Mouse (Mus musculus): ENCODE measurements at regions not wholly inside any gene's neighbourhood (a gene's known extent, or its start where the extent isn't known, plus 50 kb on each side); places are given as distances from the start of the nearest gene placed in this dataset.
"Not testable (repeated sequence)": the region's sequence is repeated elsewhere in the genome, so short reads cannot be mapped to it uniquely, and the experiment has no call there.

- ATAC-seq: no peak
These were observed 68.6 kb downstream of the Tomm20 start for GRCm38 (mm10) chr8:126877039-126877365.

DNA sequence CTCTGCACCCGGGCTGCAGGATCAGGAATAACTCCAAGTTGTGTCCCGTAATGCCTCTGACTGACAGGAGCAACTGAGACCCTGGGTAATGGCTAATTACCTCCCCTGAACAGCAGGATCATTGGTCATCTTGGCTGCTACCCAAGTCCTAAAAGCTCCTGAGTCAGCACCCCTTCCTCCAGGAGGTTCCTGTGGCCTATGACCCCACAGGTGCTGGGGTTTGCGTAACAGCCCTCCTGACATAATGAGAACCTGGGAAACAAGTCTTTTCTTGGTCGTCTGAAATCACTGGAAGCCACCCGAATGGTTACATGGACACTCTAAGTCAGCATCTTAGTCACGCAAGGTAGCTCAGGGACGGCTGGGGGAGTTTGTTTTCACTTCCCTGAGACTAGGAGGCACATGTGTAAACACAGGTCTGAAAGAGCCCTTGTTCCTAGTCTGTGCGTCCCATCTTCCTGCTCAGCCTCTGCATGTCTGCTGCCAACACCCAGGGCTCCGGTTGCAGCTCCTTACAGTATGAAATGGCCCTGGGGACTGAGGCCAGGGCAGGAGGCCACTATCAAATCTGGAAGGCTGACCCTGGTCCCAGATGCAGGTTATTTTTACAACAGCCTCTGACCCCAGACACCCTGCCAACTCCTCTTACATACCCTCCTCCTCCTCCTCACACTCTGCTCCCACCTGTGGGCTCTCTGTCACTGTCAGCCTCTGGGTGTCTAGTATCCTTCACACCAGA, 69.2 kb downstream of the Tomm20 start:
- ATAC-seq: no peak

- ATAC-seq: peak; percentile 74
These were observed 70.0 kb downstream of the Tomm20 start for GRCm38 (mm10) chr8:126875491-126876155.

DNA sequence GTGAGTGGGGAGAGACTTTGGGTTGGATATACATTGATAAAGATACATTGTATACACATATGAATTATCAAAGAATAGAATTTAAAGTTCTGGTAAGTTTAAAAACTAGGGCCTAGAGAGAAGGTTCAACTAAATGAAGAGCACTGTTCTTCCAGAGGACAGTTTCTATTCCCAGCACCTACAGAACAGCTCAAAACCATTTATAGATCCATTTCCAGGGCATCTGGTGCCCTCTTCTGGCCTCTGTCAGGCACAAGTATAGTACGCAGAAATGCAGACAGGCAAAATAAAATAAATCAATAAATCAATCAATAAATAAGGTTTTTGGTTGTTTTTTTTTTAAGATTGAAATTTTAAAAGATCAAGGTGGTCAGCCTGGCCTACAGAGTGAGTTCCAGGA, 70.8 kb downstream of the Tomm20 start:
- no peak for ATAC-seq

DNA sequence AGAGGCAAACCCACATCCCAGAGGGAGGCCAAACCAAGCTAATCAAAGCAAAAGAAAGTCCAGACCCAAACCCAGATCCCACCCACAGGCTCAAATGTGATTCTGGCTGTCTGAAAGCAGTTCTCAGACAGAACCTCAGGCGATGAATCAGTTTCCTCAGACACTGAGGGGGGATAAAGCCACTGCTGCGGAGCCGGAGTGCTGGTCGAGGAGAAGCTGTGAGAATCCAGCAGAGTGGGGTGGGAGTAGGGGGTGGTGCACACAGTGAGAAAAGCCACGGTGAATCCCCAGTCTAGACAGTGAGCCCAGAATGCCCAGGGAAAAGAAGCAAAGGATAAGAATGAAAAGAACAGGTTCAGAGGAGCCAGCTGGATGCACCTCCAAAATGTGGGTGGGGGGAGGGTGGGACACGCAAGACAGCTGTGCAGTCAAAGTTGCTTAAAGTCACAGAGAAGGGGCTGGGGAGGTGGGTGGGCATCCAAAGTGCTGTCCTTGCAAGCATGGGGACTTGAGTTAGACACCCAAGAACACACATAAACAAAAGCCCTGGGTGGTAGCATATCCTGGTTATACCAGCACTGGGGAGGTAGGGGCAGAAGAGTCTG, 71.4 kb downstream of the Tomm20 start:
- no peak for ATAC-seq

- ATAC-seq: no peak
These were observed 72.3 kb downstream of the Tomm20 start for GRCm38 (mm10) chr8:126873306-126873705.

GRCm38 (mm10) chr8:126872574-126872973, 73.1 kb downstream of the Tomm20 start:
- no peak for ATAC-seq

GRCm38 (mm10) chr8:126872133-126872532, 73.5 kb downstream of the Tomm20 start:
- ATAC-seq: no peak

GRCm38 (mm10) chr8:126869464-126869850, 76.2 kb downstream of the Tomm20 start:
- ATAC-seq: no peak

DNA sequence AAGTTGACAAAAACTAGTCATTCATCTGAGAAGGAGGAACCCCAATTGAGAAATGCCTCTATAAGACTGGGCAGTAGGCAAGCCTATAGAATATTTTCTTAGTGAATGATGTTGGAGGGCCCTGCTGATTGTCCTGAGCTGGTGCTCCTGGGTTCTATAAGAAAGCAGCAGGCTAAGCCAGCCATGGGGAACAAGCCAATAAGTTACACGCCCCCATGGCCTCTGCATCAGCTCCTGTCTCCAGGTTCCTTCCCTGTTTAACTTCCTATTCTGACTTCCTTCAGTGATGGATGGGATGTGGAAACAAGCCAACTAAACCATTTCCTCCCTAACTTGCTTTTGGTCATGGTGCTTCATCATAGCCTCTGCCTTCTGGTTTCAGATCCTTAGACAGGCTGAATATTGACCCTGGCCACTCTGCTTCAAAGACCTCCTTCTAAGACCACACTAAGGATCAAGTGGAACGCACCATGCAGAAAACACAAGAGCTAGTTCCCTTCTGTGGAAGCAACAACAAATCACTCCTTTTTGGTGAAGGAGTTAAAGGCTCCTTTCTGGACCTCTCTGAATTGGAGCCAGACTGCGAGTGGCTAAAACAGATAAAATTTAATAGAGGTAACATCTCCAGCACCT, 76.7 kb downstream of the Tomm20 start:
- no peak for ATAC-seq

DNA sequence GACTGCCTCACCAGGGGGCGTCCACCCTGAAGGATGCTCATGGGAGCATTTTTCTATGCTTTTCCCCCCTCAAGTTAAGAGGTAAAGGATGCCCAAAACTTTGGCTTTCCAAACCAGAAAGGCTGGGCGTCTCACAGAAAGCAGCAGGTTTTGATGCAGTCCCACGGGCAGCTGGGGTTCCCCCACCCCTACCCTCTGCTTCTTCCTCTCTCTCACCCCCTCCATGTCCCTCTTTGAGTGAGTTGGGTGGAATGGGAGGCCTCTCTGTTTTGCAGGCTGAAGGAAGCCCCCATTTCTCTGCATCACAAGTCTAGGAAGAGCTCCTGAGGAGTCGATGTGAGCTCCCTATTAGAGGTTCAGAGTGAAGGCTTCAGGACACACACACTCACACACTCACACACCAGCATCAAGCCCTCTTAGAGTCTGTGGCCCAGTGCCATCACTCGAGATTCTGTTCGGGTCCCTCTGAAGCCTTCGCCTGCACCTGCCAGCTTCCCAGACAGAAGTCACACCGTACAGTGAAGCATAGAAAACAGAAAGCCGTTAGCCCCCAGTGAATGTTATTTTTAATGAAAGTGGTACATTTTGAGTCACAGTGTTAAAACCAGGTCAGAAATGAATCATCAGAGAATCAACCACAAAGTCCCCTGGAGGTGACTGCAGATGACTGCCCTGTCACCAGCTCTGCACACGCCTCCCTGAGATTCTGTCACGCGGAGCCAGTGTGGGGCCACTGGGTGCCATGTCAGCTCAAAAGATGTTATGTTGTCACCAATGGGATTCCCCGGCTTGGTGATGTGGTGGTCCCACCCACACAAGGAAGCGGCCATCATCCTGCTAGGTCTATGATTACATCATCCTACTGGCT, 78.3 kb downstream of the Tomm20 start:
- peak; percentile 90 for ATAC-seq

DNA sequence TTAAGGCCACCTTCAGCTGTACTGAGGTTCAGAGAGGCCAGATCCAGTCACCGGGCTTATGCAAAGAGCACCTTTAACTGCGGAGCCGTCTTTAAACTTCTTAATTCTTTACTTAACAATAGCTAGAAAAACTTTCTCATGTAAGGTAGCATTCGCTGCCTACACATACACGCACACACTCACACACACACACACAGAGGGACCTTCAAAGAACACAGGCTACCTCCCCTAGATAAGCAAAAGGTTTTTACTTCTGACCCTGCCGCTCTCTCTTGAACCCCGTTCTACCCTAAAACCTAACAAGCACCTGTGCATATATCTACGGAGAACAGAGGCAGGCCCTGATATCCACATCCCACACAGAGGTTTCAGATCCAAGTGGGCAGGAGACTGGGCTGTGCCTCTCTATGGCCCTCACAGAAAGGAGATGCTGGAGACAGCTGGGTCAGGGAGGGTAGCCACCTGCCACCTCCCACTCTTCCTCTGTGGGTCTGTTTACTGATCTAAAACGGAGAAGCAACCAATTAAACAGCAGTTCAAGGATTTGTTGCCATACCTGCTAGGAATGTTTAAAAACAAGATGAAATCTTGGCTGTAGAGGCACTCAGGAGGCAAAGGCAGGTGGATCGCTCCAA, 81.2 kb downstream of the Tomm20 start:
- ATAC-seq: no peak

DNA sequence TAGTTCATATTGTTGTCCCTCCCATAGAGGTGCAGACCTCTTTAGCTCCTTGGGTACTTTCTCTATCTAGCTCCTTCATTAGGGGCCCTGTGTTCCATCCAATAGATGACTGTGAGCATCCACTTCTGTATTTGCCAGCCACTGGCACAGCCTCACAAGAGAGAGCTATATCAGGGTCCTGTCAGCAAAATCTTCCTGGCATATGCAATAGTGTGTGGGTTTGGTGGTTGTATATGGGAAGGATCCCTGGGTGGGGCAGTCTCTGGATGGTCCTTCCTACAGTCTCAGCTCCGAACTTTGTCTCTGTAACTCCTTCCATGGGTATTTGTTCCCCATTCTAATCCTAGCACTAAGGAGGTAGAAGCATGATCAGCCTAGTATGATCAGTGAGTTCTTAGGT, 82.0 kb downstream of the Tomm20 start:
- ATAC-seq: not testable (repeated sequence)

DNA sequence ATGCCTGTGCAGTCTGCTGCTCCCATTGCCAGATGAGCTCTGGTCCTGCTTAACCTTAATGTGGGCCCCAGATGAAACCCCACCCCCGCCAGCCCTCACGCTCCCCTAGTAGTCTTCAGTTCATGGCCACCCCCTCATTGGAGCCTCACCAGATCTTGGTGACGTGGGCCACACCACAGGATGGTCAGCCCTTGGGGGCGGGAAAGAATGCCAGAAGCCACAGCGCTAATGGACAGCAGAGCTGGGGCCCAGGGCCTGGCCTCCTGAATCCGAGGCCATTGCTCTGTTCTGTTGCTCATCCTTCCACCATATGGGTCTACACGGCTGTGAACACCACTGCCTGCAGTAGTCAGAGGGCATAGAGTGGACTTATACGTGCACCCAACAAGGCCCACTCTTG, 83.9 kb downstream of the Tomm20 start:
- no peak for ATAC-seq

- ATAC-seq: no peak
These were observed 85.0 kb downstream of the Tomm20 start for GRCm38 (mm10) chr8:126860630-126861029.

- ATAC-seq: no peak
These were observed 85.8 kb downstream of the Tomm20 start for GRCm38 (mm10) chr8:126859706-126860424.

DNA sequence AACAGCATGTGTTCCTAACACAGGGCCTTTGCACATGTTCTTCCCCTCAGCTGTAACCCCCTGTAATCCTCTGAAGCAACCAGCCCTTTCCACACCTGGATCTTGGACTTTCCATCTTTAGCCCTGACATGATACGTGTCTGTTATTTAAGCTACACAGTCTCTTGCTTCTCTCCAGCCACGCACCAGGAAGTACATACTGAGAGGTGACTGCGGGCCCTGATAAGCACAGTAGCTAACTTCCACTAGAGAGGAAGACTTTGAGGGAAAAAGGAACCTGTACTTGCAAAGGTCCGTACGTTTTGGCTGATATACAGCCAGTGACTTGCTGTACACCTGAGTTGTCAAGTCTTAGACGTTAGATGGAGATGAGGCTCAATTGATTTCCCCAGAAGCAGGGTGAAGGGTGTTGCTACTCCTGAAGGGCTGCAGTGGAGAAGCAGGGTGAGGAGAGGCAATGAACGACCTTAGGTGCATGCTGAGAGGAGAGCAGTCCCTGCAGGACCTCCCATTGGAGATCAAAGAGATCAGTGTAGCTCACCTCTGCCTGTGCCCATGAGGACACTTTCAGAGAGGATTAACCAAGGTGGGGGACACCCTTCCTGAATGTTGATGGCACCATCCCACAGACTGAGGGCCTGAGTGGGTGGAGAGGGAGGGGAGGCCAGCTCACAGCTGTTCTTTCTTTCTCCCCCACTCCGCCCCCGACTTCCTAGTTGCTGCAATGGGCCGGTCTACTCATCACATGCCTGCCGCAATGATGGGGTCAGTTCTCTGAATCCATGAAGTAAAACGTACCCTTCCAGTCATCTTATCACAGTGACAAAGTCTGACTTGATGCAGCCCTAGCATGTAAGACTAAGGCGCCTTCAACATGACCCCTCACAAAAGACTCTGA, 88.1 kb downstream of the Tomm20 start:
- no peak for ATAC-seq

- peak; percentile 79 for ATAC-seq
These were observed 89.7 kb downstream of the Tomm20 start for GRCm38 (mm10) chr8:126855914-126856313.

DNA sequence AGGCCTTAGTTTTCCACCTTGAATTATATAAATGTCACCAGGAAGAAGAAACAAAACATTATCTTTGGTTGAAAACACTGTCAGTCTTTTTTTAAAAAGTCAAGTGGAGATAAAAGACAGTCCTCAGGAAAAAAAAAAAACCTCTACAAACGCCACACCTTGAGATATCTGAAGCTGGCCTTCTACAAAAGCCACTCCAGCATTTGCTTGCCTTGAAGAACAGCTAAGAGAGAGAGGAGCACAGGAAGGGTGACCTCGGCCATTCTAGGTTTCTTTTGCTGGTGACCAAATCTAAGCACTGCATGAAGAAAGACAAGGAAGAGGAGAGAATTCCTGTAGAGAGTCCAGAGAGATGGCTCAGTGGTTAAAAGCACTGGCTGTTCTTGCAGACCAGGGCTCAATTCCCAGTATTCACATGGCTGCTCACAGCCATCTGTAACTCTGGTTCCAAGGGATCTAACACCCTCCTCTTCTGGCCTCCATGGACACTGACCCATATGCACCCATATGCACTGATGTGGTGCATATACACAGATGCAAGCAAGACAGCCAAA, 90.5 kb downstream of the Tomm20 start:
- ATAC-seq: no peak
